Mouse (Mus musculus): ENCODE results near the gene Krt27.

DNA sequence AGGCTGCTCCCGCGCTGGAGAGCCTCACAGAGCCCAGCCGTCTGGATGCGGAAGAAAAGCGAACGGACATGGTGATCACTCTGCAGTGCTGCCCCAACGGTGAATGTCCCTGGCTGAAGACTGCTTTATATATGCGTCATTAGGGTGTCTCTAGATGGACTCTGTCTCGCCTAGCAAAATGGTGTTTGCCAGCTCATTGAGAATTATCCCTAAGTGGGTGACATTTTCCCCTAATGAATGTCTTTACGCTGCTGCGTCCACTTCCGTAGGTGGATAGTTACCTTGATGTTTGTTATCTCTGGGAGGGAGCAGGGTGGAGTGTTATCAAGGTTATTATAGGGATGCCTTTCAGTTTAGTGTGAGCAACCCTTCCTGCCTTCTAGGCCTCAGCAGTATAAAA, at the start of gene Krt27:
- TF ChIP-seq CTCF (IDR thresholded peaks at IDR 0.05; ENCODE audit: extremely low read depth, insufficient read length, insufficient replicate concordance, low read depth, low read length) = no peak
- no peak for TF ChIP-seq POLR2A (IDR thresholded peaks at IDR 0.05; ENCODE audit: low read depth, low read length)
